Mouse (Mus musculus): ENCODE data around the gene Dcn.

Dcn gene

GRCm38 (mm10) chr10:97479004-97479766 lies at the start of gene Dcn:
Dcn (plus strand) TSS chr10:97479609.
- in situ Hi-C loops (cut with MboI, MseI), result loop anchor here in 1 of 2 experiments (5.0 kb wide), 1 partner anchor 78 kb away; no protein-coding TSS in a partner anchor

GRCm38 (mm10) chr10:97436662-97437061 lies 42.7 kb upstream of the Dcn start:
- in situ Hi-C loops (cut with MboI, MseI), result no loop called here

GRCm38 (mm10) chr10:97442300-97442699 lies 37.1 kb upstream of the Dcn start:
- in situ Hi-C loops (cut with MboI, MseI), result loop anchor here in 1 of 2 experiments (10.0 kb wide), 1 partner anchor 847 kb away; no protein-coding TSS in a partner anchor

- in situ Hi-C loops (cut with MboI, MseI), result loop anchor here in 1 of 2 experiments (10.0 kb wide), 1 partner anchor 852 kb away; no protein-coding TSS in a partner anchor
These were observed 32.9 kb upstream of the Dcn start for GRCm38 (mm10) chr10:97446486-97446885.

- in situ Hi-C loops (cut with MboI, MseI), result no loop called here
These were observed 26.5 kb upstream of the Dcn start for GRCm38 (mm10) chr10:97452886-97453285.

- in situ Hi-C loops (cut with MboI, MseI), result no loop called here
These were observed 25.9 kb upstream of the Dcn start for GRCm38 (mm10) chr10:97453529-97453928.

- in situ Hi-C loops (cut with MboI, MseI), result no loop called here
These were observed 22.4 kb upstream of the Dcn start for GRCm38 (mm10) chr10:97456993-97457392.

GRCm38 (mm10) chr10:97466818-97467217 lies 12.6 kb upstream of the Dcn start:
- in situ Hi-C loops (cut with MboI, MseI), result no loop called here

- in situ Hi-C loops (cut with MboI, MseI), result no loop called here
These were observed 9.8 kb upstream of the Dcn start for GRCm38 (mm10) chr10:97469411-97470140.

GRCm38 (mm10) chr10:97475460-97475859 lies 3.9 kb upstream of the Dcn start:
- in situ Hi-C loops (cut with MboI, MseI), result loop anchor here in 1 of 2 experiments (5.0 kb wide), 1 partner anchor 82 kb away; no protein-coding TSS in a partner anchor

- in situ Hi-C loops (cut with MboI, MseI), result loop anchor here in 1 of 2 experiments (5.0 kb wide), 1 partner anchor 79 kb away; no protein-coding TSS in a partner anchor
These were observed 1.1 kb upstream of the Dcn start for GRCm38 (mm10) chr10:97478259-97478658.

GRCm38 (mm10) chr10:97482150-97482549 lies 2.7 kb downstream of the Dcn start:
- in situ Hi-C loops (cut with MboI, MseI), result no loop called here

GRCm38 (mm10) chr10:97484049-97484448 lies 4.6 kb downstream of the Dcn start:
- in situ Hi-C loops (cut with MboI, MseI), result no loop called here

- in situ Hi-C loops (cut with MboI, MseI), result no loop called here
These were observed 5.7 kb downstream of the Dcn start for GRCm38 (mm10) chr10:97485151-97485550.

GRCm38 (mm10) chr10:97486085-97486484 lies 6.7 kb downstream of the Dcn start:
- in situ Hi-C loops (cut with MboI, MseI), result no loop called here

- in situ Hi-C loops (cut with MboI, MseI), result no loop called here
These were observed 8.0 kb downstream of the Dcn start for GRCm38 (mm10) chr10:97487269-97487989.

- in situ Hi-C loops (cut with MboI, MseI), result no loop called here
These were observed 13.1 kb downstream of the Dcn start for GRCm38 (mm10) chr10:97492367-97492980.

GRCm38 (mm10) chr10:97497646-97498045 lies 18.2 kb downstream of the Dcn start:
- in situ Hi-C loops (cut with MboI, MseI), result no loop called here

- in situ Hi-C loops (cut with MboI, MseI), result no loop called here
These were observed 44.0 kb downstream of the Dcn start for GRCm38 (mm10) chr10:97523366-97523765.

- in situ Hi-C loops (cut with MboI, MseI), result no loop called here
These were observed 56.3 kb downstream of the Dcn start for GRCm38 (mm10) chr10:97535697-97536096.

- in situ Hi-C loops (cut with MboI, MseI), result no loop called here
These were observed 57.5 kb downstream of the Dcn start for GRCm38 (mm10) chr10:97536921-97537320.
